Mouse (Mus musculus) ovary, adult 18-20 months (tissue): ENCODE results near the gene Acta1.

Experiments used
- DNase-seq: peaks from one replicate; pipeline ENCODE4 v3.0.0; 2022; ENCODE audit warnings: low spot score, mixed read lengths

Gene Acta1

GRCm38 (mm10) chr8:123844341-123844740 lies 50.2 kb downstream of the Acta1 start:
- DNase-seq: no peak

- DNase-seq: no peak
Observed at GRCm38 (mm10) chr8:123842086-123842485, 52.5 kb downstream of the Acta1 start.
